Mouse (Mus musculus) inflammation-experienced regulatory T-cells, adult 6 months (primary cell): ENCODE results near the gene Phykpl. TPM values are rescaled to one million over a fixed set of nuclear protein-coding genes. Genes with fewer than 3 reads are reported as not detected.
"Not testable (repeated sequence)": the region's sequence is repeated elsewhere in the genome, so short reads cannot be mapped to it uniquely, and the experiment has no call there.

Experiments
- ATAC-seq: one replicate; pipeline ENCODE4 v1.8.0; 2017
- polyA plus RNA-seq, 3 experiments: library from polyadenylated mRNA; unstranded; fragments of 100-300 nt; shearing (Covaris generic); gene quantifications; one replicate each; pipeline ENCODE4 v1.2.1; 2017

The Phykpl gene
- polyA plus RNA-seq, 3 experiments from 2014 or later: 25.2 to 33.5 (median 27.6) TPM

GRCm38 (mm10) chr11:51618894-51619408 is 34.4 kb downstream of the Phykpl start:
- no peak for ATAC-seq

DNA sequence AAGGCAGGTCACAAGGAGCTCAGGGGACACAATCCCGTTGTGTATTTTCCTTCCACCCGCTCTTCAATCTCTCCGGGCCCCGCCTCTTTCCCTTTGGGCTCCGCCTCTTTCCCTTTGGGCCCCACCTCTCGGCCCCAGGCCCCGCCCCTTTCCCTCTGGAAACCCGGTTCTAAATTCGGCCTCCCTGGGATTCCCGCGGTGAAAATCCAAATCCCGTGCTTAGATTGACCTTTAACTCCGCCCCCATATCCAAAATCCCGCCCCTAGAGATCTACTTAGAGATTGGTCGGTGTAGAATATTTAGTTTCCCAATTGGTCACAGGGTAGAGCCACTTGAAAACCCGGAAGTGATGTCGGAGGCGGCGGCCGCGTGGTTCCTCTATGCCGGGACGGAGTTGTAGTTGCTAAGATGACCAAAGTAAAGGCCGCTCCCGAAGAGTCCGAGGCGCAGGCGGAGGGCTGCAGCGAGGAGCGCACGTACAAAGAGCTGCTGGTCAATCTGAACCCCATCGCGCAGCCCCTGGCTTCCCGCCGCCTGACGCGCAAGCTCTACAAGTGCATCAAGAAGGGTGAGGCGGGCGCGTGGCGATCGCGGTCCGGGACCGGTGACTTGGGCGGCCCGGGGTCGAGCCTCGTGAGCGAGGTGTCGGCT is 35.0 kb downstream of the Phykpl start, which contains the start of gene Nhp2:
Gene Nhp2, plus strand, starts transcription at position 327 of the 652 bp plus-strand sequence.
- peak; percentile 88 for ATAC-seq

DNA sequence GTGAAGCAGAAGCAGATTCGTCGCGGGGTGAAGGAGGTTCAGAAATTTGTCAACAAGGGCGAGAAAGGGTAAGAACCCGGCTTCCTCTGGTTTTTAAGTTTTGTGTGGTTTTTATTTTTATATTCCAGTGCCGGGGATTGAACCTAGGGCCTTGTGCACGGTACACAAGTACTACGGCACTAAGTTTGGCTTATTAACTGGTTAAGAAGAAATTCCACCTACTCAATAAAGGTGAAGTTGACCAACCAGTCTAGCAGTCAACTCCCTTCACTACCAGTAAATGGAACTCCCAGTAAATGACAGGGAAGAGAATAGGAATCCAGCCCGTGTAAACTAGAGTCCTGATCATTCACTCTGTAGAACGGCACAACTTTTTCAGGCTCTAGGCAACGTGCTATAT is 35.5 kb downstream of the Phykpl start:
- no peak for ATAC-seq

DNA sequence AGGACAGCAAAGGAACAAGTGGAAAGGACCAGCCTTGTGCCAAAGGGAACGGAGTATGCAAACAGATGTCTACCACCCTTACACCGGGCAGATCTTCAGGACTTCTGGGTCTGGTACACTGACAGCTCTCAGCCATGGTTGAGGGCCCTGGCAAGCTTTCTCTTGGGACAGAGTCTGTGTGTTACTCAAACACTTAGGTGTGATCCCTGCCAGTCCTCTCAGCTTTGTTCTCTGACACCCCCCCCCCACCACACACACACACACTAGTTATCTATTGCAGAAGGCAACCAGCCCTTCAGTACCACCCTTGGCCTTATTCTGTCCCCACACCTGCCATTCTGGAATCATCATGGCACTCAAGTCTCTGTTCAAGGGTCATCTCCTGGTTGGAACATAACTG is 37.2 kb downstream of the Phykpl start:
- ATAC-seq: no peak

GRCm38 (mm10) chr11:51622971-51623491 is 38.5 kb downstream of the Phykpl start:
- no peak for ATAC-seq

GRCm38 (mm10) chr11:51625187-51625820 is 40.7 kb downstream of the Phykpl start:
- no peak for ATAC-seq

GRCm38 (mm10) chr11:51627425-51627824 is 42.9 kb downstream of the Phykpl start:
- no peak for ATAC-seq

DNA sequence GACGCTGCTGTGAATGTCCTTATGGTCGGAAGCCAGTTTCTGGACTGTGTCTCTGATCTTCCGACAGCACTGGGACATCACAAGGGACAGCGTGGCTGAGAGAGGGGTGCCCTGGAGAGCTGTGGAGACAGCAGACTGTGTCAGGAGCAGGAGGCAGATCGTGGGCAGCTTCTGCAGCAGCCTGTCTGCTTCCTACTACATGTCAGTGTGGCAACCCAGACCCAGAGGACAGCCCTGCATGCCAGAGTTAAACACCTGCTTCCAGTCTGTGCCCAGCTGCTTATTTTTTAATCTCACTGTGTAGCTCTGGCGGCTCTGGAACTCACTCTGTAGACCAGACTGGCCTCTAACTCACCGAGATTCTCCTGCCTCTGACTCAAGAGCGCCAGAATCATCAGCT is 43.4 kb downstream of the Phykpl start:
- ATAC-seq: no peak

DNA sequence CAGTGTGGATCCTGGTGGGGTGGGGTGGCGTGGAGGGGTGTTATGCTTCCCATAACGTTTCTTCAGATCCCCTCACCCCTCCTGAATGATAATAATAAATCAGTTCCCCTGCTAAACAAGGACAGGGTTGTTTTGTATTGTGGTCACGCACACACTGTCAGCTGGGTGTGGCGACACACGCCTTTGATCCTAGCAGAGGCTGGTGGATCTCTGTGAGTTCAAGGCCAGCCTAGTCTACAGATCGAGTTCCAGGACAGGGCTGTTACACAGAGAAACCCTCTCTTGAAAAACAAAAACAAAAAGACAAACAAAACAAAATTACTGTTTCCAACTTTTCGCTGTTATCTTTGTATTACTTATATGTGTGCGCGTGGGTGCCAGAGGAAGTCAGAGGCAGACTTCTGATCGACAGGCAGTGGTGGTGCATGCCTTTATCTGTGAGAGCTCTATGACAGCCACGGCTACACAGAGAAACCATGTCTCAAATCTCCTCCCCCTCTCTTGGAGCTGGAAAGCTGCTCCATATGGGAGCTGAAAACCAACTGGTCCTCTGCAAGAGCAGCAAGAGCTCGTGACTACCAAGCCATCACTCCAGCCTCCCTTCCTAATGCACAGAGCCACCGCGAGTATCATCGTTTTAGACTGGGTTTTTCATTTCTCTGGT is 45.2 kb downstream of the Phykpl start:
- ATAC-seq: no peak

DNA sequence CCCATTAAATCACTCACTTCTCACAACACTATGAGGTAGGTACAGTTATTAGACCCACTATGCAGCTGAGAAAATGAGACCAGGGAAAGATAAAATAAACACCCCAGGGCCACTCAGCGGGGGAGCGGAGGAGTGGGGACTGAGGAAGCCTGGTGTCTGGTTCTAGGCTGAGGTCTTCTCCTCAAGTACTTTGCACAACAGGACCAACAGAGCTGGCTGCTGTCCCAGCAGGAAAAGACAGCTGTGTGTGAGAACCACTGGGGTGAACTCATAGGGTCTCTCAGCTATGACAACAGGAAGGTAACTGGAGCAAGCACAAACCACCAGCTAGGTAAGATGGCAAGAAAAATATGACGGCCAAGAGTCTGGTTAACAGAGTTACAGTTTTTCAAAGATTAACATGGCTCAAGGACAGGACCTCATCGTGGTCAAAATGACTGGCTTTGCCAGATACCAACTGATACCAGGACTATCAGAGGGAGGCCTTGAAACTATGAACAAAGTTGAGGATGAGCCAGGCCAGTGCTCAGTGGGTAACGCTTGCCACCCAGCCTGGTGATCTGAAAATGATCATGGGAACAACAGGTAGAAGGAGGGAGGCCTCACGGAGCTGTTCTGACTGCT is 47.7 kb downstream of the Phykpl start:
- ATAC-seq: no peak

DNA sequence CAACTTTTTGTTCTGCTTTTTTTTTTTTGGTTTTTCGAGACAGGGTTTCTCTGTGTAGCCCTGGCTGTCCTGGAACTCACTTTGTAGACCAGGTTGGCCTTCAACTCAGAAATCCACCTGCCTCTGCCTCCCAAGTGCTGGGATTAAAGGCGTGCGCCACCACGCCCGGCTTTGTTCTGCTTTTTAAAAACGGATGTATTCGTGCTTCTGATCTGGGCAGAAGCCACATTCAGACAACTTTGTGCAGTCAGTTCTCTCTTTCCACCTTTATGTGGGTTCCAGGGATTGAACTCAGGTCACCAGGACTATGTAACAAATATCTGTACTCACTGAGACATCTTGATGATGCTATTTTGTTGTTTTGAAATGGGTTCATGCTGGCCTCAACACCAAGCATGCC is 48.6 kb downstream of the Phykpl start:
- ATAC-seq: not testable (repeated sequence)

DNA sequence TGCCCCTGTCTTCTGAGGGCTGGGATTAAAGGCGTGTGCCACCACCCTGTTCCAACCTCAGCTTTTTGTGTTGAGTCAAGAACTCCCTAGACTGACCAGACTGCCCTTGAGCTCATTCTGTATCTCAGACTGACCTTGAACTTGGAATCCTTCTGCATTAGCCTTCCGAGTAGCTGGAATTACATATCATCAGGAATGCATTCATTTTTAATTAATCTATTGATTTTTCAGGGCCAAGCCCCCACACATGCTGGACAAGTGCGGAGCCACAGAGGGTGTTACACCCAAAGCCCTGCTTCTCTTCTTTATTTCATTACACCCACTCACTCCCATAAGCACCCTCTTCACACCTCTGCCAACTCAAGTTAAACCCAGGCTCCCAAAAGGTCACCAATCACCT is 49.2 kb downstream of the Phykpl start:
- no peak for ATAC-seq

- ATAC-seq: no peak
Observed at GRCm38 (mm10) chr11:51635127-51635524, 50.6 kb downstream of the Phykpl start.

GRCm38 (mm10) chr11:51635525-51636322 is 51.2 kb downstream of the Phykpl start, which contains the start of gene Rmnd5b:
Gene Rmnd5b (minus strand): TSS chr11:51635896.
- peak; percentile 81 for ATAC-seq

DNA sequence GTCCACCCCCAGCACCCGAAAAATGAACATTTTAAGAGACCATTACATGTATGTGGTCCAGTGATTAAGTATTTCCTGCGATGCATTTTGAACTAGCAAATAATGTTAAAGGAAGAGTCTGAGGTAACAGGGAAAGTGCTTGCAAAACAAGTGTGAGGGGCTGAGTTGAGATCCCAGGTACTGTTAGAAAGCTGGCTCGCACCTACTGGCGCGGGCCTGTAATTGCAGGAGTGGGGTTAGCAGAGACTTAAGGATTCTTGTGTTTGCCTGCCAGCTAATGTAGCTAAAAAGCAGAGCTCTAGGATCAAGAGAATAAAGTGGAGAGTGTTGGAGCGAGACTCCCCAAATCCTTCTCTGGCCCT is 51.7 kb downstream of the Phykpl start:
- peak; percentile 41 for ATAC-seq

- peak; percentile 26 for ATAC-seq
Observed at GRCm38 (mm10) chr11:51637971-51638414, 53.4 kb downstream of the Phykpl start.

GRCm38 (mm10) chr11:51638497-51638896 is 53.9 kb downstream of the Phykpl start:
- ATAC-seq: no peak

DNA sequence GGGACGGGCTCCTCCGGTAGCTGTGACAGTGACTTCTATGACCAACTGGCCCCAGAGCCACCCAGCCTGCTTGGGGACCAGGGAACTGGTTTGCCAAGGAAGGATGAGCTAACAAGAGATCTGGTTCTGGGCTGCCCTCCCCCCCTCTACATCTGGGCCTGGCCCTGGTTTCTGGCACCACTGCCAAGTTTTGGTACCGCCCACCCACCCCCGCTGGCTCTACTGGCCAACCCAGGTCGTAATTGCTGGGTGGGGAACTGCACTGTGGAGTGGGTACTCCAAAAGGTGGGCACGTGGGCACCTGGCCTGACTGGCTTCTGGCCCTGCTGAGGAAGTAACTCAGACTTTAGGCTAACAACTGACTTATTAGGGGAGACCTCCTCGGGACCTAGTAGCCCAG is 56.2 kb downstream of the Phykpl start:
- ATAC-seq: no peak

DNA sequence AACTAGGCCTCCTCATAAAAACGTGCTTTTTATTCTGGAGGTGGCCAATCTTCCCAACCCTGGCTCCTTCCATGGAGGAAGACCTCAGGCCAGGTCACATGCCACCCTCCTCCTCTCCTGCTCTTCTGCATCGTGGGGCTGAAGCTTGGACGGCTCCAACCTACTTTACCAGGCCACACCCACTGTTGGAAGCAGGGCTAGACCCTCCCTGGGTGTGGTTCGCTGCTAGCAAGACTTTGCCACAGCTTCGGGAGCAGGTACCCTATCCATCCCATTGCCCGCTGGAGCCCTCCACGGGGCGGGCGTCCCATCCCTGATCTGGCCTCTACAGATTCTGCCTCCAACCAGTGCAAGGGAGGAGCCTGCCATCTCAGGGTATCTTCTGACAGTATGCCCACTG is 58.6 kb downstream of the Phykpl start:
- no peak for ATAC-seq

GRCm38 (mm10) chr11:51643761-51644160 is 59.2 kb downstream of the Phykpl start:
- no peak for ATAC-seq

- ATAC-seq: no peak
Observed at GRCm38 (mm10) chr11:51644217-51644616, 59.7 kb downstream of the Phykpl start.

- no peak for ATAC-seq
Observed at GRCm38 (mm10) chr11:51645293-51645692, 60.7 kb downstream of the Phykpl start.
